Mouse (Mus musculus) right cerebral cortex, postnatal 36 days (tissue): ENCODE measurements around the gene Slc24a4.

Source experiments
- DNase-seq, 2 experiments: peaks; one replicate each; pipeline ENCODE4 v3.0.0; 2022; ENCODE audit warnings: low spot score in 2 of 2, mixed read lengths in 1 of 2

Gene Slc24a4

DNA sequence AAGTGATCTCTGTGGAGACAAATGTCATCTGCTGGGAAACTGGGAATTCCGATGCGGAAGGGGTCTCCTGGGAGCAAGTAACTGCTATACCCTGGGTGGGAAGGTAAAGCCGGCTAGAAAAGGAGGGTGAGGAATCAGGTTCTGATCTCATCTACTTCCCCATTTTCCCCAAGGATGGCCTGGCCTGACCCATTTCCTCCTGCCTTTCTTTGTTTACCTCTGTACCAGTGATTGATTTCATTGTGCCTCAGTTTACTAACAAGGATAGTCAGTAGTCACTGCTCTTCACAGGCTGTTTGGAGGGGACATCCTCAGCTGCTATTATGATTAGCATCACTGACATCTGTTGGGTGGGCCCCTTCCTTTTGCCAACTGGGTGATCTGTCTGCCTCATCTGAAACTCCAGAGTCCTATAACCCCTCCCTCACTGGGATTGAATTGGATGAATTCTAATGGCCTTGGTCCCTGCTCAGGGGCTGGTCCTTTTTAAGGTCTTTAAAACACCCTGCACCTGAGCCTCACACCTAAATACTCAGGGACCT is 156.2 kb downstream of the Slc24a4 start:
- DNase-seq: no peak

DNA sequence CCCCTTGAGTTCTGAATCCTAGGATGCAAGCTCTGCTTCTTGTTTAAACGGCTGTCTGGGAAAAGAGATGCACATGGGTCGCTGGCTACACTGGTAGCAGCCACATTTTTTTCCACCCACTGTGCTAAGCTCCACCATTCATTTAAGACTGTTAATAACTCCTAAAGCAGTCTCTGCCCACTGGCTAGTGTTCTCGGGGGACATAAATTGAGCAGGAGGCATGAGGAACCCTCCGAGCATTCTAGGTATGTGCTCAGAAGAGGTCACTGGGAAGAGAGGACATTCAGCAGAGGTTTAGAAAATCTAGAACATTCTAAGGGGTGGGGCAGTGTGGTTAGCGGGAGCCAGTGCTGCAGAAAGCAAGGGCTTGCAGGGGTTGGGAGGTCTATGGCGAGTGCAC is 156.8 kb downstream of the Slc24a4 start:
- DNase-seq: no peak

DNA sequence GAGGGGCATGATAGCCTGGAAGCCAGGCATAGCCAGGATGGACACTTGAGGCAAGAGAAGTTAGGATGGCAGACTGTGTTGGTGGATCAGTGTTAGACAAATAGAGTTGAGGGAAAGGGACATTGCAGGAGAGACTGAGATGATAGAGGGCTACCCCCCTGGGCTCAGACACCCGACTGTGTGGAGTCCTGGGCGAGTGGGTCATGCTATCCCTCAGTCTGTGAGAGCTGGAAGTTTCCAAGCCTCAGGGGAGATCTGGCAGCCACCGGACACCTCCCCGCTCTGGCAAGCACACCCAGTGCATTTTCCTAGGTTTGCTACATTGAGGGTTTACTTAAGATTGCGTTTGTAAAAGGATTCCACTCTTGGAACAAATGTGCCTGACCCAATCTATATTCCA is 157.2 kb downstream of the Slc24a4 start:
- DNase-seq: no peak

DNA sequence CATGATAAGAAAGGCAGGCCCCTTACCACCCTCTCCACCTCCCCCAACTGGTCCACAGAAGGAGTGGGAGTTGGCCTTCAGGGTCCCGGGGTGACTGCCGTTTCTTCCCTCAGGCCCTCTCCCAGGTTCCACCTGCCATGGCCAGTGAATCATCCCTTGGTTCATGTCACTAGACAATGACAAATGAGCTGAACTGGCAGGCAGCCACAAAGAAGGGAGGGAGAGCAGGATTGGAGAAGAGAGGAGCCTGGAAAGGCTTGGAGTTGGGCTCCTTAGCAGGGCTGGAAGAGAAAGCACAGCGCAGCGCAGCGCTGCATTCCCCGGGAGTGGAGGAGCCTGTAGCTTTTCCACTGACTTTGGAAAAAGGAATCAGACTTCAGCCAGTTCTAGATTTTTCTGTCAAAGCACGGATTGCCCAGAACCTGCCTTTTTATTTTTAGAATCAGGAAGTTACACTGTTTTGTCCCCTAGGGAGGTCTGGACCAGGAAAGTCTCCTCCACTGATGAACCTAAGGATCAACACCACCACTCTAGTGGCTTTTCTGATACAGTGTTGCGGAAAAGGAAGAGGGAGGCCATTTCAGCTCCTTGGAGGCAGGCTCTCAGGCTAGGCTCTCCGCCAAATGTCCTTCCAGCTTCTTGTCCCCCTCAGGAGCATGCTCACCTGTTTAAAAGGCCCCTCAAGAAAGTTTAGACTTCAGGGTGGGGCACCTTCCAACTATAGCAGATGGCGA is 158.3 kb downstream of the Slc24a4 start:
- no peak for DNase-seq

DNA sequence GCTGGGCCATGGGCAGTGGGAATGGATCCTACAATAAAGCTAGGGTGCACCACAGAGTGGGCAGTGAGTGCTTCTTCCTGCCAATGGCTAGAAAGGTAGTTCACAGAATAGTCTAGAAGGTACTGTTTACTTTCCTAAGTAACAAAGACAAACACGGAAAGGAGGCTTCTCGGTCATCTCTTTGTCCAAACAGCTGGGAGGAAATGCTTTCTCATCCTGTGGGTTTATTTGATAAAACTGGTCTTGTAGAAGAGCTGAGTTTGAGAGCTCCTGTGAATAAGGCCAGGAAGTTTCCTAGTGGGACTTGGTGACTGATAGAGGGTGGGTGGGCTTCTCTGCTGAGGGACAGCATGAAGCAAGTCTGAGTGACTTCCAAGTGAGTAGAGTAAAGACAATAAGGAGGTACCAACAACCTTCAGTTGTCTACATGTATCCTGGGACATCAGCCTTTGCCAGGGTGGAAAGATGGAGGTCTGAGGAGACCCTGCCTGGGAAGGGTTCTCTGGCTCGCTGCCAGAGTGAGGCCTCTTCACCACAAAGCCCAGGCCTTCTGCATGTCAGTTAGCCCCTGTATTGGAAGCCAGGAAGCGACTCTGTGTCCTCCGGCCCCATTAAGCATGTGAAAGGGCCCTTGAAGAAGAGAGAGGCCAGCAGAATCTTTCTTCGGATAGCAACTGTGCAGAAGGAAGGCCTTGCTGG is 159.5 kb downstream of the Slc24a4 start:
- DNase-seq: no peak

DNA sequence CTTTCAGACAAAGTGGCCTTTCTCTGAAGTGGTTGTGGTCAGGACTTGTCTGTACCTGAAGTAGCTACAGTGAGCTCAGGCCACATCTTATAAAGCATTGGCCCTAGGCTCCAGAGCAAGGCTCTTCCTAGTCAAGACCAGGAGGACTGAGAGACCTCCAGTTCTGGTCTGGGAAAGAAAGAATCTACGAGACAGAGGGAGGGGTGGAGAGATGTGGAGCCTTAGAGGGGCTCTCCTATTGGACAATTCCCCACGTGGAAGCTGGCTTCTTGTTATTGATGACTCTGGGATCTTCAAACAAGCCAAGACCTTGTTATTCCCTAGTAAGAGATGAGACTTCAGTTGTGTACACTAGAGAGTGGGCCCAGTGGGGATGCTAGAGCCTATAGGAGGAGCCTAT is 160.3 kb downstream of the Slc24a4 start:
- DNase-seq: no peak

DNA sequence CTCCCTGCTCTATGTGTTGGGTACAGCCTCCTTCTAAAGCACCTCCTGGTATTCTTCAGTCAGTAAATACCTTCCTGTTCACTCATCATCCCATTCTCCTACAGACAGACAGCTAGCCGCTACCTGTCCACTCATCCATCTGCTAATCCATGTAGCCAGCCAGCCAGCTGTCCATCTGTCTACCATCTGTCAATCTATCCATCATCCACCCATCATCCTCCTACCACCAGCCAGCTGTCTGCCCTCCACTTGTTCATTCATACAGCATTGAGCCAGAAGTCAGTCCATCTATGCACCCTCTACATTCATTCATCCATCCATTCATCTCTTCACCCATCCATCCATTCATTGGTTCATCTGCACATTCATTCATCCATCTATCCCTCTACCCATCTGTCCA is 161.0 kb downstream of the Slc24a4 start:
- DNase-seq: no peak

DNA sequence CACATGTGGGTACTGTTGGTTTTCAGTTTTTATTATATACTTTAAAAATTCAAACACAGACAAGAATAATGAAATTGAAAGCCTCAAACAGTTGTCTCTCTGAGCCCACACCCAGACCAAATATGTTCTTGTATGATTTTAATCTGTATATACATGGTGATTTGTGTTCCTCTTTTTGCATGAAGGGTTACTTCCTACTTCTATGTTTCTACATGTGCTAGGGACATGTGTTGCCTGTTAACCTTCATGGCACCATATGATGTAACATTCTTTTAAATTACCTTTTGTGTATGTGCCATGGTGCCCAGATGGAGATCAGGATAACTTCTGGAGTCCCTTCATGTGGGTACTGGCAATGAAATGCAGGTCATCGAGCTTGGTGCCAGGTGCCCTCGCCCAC is 162.1 kb downstream of the Slc24a4 start:
- DNase-seq: no peak

DNA sequence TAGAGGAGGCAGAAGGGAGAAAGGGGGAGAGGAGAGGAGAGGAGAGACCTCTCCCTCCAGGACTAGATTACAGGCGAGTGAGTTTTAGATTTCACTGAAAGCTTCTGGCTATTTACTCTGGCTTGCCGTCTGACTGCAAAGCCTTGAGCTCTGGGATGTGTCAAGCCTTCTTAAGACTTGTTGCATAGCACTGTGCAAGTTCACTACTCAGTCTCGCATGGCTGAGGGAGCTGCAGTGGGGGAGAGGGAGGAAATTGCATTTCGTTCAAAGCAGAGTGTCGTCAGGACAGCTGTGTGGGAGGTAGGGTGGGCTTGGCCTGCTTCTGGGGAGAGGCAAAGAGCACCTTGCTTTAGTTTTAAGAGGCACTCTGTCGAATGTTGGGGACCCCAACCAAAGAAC is 163.2 kb downstream of the Slc24a4 start:
- no peak for DNase-seq

DNA sequence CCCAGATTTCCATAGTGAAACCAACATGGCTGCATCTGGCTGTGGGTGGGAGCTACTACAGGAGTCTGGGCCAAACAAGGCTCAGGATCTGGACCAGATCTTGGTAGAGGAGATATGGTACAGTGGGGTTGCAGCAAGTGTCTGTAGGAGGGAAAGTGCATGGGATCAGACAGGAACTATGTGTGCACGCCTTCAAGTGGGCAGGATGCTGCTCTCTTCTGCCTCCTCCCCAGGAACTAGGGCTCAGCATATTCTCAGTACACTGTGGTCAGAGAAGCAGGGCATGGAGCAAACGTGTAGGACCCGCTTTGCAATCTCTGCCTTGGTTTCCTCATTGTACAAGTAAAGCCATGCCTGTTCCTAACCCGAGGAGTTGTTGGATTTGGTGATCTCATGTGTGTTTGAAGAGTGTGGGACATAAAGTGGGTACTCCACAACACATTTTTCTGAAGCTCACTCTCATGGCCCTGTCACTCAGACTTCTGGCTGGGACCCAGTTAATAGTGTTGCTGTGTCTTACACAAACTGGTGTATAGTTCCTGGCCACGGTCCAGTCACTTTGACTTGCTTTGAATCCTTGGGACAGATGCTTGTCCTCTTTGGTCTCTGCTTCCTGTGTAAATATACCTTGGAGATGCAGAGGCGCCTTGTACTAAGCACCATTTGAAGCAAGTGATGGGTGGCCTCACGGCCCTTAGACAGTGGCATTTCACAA is 164.1 kb downstream of the Slc24a4 start:
- DNase-seq: no peak

DNA sequence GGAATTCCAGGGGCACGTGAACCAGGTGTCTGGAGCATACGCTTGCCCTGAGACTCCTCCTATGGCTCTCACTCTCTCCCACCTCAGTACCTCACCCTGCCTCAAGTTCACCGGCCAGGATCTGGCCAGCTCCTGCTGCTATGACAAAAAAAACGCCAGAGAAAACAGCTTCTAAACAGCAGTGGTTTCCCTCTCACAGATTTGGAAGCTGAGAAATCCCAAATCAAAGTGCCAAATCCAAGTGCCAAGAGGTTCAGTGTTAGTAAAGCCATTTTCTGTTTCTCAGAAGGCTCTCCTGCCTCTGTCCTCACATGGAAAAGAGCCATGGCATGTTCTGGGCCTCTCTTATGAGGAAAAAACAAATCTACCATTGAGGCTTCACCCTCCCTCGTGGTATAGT is 166.1 kb downstream of the Slc24a4 start:
- DNase-seq: no peak

DNA sequence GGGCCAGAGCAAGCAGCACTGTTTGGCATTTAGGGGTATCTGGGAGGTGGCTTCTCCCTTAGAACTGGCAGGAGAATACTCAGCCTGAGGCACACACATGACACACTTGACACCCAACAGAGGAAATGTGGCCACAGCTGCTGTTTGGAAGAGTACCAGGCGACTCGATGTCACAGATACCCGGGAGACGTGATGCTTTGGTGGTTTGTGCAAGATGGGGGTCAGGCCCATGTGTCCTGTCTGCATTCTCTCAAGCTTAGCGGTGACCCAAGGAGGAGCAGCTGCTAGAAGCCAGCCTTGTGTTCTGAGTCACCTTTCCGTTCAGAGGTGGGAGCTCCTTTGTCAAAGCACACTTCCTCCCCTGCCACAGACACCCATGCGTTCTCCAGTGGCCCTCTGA is 166.7 kb downstream of the Slc24a4 start:
- no peak for DNase-seq

DNA sequence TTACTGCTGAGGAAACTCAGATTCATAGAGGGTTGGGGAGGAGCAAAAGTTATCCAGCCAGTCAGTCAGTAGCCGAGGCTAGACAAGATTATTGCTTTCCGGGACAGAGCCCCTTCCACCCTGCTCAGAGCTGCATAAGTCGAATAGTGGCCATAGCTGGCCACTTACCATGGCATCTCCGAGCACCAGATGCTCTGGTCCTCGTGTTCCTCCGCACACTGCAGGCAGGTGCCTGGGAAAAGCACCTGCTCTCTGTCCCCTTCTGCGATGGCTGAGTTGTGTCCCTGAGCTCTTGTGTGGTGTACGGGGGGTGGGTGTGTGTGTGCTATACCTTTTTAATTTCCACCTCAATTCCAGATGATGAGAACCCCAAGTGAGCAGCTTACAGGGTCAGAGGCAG is 167.1 kb downstream of the Slc24a4 start:
- no peak for DNase-seq

DNA sequence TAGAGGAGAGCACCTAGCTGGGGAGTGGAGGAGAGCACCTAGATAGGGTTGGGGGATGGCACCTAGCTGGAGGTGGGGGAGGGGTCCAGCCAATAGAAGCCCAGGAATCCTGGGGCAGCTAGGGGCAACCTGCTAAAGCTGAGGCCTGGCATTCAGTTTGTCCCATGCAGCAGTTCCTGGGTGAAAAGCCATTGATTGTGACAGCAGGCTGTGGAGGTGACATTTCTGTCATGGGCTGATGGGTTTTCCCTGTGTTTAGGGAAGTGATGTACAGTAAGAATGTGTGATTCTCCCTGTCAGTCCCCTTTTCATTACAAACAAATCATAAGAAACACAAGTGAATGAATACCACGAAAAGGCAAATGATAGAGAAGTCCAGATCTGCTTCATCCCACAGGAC is 167.8 kb downstream of the Slc24a4 start:
- DNase-seq: no peak

DNA sequence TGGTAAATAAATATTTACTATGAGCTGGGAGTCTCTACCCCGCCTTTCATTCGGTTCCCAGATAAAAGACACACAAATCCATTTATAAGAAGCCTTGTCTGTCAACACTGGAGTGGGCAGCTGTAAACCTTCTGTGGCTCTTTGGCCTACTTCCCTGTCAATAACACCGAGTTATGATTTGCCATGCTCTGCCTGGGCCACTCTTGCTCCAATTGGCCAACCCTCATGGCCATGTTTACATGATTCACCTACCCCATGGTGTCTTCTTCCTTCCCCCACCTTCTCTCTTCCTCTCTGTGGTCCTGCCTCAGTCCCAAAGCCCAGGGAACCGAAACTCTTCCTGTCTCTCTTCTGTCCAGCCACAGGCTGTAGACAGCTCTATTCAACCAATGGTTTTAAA is 168.4 kb downstream of the Slc24a4 start:
- no peak for DNase-seq

DNA sequence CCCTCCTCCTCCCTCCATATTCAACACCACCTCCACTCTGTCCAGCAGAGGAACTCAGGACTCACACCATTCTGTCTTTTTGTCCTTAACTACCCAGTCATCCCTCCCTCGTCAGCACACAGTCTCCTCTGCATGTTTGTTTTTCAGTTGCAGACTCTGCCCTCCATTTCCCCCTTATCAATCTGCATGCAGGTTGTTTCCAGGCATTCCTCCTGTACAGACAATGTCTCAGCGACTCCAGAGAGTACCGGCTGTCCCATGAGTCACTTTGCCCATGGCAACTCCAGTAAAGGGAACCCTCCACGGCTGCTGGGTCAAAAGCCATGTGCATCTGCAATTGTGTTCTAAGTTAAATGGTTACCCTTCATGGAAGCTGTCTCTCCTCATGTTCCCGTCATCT is 170.7 kb downstream of the Slc24a4 start:
- no peak for DNase-seq

DNA sequence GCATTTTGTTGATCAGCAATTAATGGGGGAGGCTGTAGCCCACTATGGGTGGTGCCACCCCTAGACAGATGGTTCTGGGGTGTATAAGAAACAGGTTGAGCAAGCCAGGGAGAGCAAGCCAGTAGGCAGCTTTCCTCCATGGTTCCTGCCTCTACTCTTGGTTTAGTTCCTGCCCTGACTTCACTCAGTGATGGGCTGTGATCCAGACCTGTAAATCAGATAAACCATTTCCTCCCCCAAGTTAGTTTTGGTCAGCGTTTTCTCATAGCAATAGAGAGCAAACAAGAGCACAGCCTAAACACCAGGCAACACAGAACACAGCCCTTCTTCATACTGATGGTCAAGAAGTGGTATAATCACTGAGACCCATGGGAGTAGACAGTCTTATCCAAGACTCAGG is 173.1 kb downstream of the Slc24a4 start:
- no peak for DNase-seq

DNA sequence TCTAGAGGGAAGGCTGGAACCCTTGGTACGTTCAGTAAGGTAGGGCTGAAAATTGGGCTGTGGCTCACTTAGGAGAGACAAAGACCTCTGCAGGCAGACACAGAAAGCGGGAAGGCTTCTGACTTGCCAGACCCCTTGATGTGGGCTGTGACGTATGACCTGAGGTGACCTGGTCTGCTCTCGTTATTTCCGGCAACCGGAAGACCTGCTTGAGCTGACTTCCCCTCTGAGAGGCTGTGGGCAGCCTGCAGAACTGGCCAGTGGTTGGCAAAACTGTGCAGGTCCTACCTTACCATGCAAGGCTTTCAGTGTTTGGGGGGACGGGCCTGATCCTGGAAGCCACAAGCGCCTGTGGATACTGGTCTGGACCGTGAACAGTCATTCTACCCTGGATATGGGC is 173.8 kb downstream of the Slc24a4 start:
- DNase-seq: no peak

DNA sequence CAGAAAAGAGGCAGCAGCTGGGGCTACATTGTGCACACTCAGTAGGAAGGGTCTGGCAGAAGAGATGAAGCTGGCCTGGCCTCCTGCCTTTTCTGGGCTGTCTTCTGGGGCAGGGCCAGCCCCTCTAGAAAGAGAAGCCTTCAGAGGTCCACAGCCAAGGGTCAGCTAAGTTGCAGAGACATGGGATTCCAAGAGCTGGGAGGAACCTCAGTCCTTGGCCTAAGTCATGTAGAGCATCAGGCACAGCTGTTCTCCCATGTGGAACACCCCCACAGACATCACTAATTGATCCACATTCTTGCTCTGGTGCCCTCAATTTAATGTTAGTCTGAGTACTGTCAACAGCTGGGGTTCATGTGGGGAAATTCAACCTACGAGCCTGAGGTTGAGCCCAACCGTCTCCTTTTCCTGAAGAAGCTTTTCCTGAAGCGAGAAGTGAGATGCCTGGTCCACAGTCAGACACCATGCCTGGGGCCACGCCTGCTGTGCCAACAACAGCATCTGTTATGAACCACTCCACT is 174.4 kb downstream of the Slc24a4 start:
- DNase-seq: no peak

DNA sequence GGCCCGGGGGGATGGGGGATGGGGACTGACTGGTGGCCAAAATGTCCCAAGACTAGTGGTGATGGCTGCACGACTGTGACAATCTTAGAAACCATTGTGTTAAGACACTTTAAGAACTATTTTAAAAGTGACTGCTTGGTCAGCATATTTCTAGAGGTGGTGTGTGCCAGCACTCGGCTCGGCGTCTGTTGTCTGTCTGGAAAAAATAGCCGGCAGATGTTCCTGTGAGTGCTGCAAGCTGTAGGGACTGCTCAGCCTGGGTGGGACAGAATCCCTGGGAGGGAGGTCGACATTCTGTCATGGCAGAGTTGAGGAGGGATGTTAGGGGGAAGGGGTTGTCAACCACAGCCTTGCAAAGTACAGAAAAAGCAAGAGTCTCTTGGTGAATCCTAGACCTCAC is 175.3 kb downstream of the Slc24a4 start:
- peak in 1 of 2 experiments; percentile 30 for DNase-seq

DNA sequence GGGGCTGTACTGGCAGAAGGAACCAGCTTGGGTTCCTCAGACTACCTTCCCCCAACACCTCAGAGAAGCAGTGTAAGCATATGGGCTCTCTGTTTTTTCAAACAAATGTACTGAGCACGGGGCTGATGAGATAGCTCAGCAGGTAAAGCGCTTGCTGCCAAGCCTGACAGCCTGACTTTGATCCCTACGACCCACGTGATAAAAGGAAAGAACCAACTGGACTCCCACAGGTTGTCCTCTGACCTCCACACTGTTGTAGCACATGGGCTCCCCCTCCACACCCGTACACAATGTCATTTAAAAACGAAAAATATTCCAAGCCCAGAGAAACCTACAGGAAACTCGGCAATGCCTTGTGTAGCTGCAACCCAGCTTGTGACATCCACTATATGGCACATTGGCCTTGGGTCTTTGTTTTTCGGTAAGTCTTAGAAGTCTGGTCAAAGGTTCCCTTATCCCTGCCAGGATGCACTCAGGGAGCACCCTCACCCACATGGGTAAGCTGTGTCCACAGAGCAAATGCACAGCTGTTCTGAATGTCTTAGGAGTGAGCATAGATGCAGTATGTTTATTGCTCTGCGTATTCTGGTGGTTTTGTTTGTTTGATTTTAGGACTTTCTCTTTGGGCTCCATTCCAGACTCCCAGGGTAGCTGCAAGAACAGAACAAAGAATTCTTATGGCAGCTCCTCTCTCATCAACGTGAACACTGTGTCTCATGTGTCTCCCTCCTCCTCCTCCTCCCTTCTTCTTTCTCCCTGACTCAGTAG is 176.7 kb downstream of the Slc24a4 start:
- DNase-seq: no peak

DNA sequence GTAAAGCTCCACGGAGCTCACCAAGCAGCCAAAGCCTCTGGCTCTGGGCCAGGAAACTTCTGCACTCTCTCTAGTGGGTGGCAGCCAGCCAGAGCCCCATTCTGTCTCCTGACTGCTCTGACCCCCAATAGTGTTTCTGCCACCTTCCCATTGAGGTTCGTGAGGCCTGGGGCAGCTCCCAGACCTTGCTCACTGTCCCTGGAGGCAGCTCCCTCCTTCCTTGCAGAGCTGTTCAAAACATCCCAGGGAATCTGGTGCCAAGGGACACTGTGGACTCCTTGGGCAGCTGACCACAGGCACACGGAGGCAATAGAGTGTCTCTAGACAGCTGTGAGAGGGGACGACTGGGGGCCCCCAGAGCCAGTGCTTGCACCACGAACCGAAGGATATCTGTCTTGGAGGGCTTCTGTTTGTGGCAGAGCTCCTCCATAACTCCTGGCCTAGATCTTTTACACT is 179.5 kb downstream of the Slc24a4 start:
- DNase-seq: no peak
